Mouse (Mus musculus) hindbrain, postnatal 0 days (tissue): ENCODE results near the gene Slc46a1. TPM values are rescaled to one million over a fixed set of nuclear protein-coding genes. Genes with fewer than 3 reads are reported as not detected.

Source experiments
- ATAC-seq: fragments of 200-750 bp; cut with Nextera tagmentation; 2 replicates; pipeline ENCODE4 v1.8.0; 2017; ENCODE audit warnings: mild to moderate bottlenecking, moderate TSS enrichment, moderate library complexity
- DNase-seq: peaks from one replicate; pipeline ENCODE4 v3.0.0-alpha.2; 2015; ENCODE audit warnings: low spot score
- H3K27ac ChIP-seq: fragments of 300-500 bp; sonication (generic); 2 replicates; pipeline ENCODE4 v1.5.1; 2014; ENCODE audit warnings: mild to moderate bottlenecking
- H3K27me3 ChIP-seq: fragments of 300-500 bp; sonication (generic); 2 replicates; pipeline ENCODE4 v1.6.1; 2014; ENCODE audit warnings: low read length, mixed read lengths; ENCODE audit not compliant: insufficient read depth
- H3K36me3 ChIP-seq: fragments of 300-500 bp; sonication (generic); 2 replicates; pipeline ENCODE4 v1.6.1; 2014; ENCODE audit warnings: low read length, mixed read lengths; ENCODE audit not compliant: insufficient read depth
- H3K4me1 ChIP-seq: fragments of 300-500 bp; sonication (generic); 2 replicates; pipeline ENCODE4 v1.6.1; 2014; ENCODE audit warnings: antibody characterized with exemption, low read length, mixed read lengths; ENCODE audit not compliant: insufficient read depth
- H3K4me2 ChIP-seq: fragments of 300-500 bp; sonication (generic); 2 replicates; pipeline ENCODE4 v1.6.1; 2014; ENCODE audit warnings: low read depth, mild to moderate bottlenecking, low read length, moderate library complexity, mixed read lengths
- H3K4me3 ChIP-seq: fragments of 300-500 bp; sonication (generic); 2 replicates; pipeline ENCODE4 v1.5.1; 2014; ENCODE audit warnings: low read length
- H3K9ac ChIP-seq: fragments of 300-500 bp; sonication (generic); replicated peaks from 2 replicates; pipeline ENCODE4 v1.6.1; 2014; ENCODE audit warnings: mild to moderate bottlenecking, low read length, moderate library complexity, mixed read lengths
- H3K9me3 ChIP-seq: fragments of 300-500 bp; sonication (generic); 2 replicates; pipeline ENCODE4 v1.6.1; 2016; ENCODE audit warnings: low read length, mixed read lengths
- CTCF ChIP-seq: IDR thresholded peaks from 2 replicates; pipeline ENCODE4 v1.5.1; 2016; ENCODE audit warnings: antibody characterized with exemption, control low read depth, low read depth
- WGBS: fragments of 180-500 bp; shearing (Covaris S2); extraction: QIAGEN DNeasy Blood & Tissue Kit; methylation state at CpG from one replicate; pipeline ENCODE4 v1.1.7; 2014; 5-methylcytosine and 5-hydroxymethylcytosine counted together
- polyA plus RNA-seq: library from polyadenylated mRNA; unstranded; fragments of >200 nt; fragmentation: Nextera tagmentation; extraction: Ambion mirVana; gene quantifications from 2 replicates; pipeline ENCODE4 v1.2.1, GENCODE M21; 2015
- total RNA-seq: library from RNA; depleted of rRNA; stranded (reverse); fragments of >200 nt; gene quantifications from 2 replicates; pipeline ENCODE4 v1.2.3, GENCODE M21; 2014

Gene Slc46a1
- total and polyA plus RNA-seq, 2 experiments from 2014 or later, result 20.6 to 21.7 TPM

DNA sequence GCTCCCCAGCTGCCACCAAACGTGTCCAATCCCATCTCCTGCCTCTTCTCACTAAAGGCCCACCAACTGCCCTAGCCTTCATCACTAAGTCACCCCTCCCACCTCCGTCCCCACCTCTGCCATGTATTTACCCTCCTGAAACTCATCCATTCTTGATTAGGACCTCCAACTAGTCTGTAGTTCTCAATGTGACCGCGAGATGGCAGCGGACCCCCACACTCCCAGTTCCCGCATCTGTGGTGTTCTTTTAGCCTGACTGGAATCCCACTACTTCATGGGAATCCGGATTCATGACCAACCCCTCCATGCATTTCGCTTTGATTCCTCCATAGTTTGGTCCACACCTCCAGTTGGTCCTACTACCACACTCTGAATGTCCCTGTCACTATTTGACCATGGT is 22.7 kb downstream of the Slc46a1 start:
- peaks cover 12% of the 10 kb centered on the region for H3K36me3 ChIP-seq
- no peak overlapping the region for H3K27ac ChIP-seq
- H3K4me1 ChIP-seq, result no peaks in the 10 kb centered on the region
- H3K9me3 ChIP-seq, result no peaks in the 10 kb centered on the region
- peak; percentile 85 for DNase-seq
- H3K4me3 ChIP-seq, result no peak overlapping the region
- no peak overlapping the region for H3K4me2 ChIP-seq
- WGBS, result 6% methylated on average over 8 of the region's 8 CpGs
- H3K9ac ChIP-seq, result no peak overlapping the region
- peak; percentile 28; the same call in 1 of the 2 replicates for ATAC-seq
- no peaks in the 10 kb centered on the region for H3K27me3 ChIP-seq
- peak; percentile 94 for TF ChIP-seq CTCF

- Histone ChIP-seq H3K9ac (peak overlapping the region; percentile 44), H3K36me3 (peaks cover 9% of the 10 kb centered on the region), H3K4me1 (peaks cover 1% of the 10 kb centered on the region; the same call in 1 of the 2 replicates), H3K27me3 (no peaks in the 10 kb centered on the region), H3K4me3 (peak overlapping the region; percentile 30), H3K4me2 (peak overlapping the region; percentile 56), H3K27ac (peak overlapping the region; percentile 41; the same call in 1 of the 2 replicates), H3K9me3 (no peaks in the 10 kb centered on the region)
- WGBS, result 8% methylated on average over 45 of the region's 48 CpGs
- DNase-seq (peak; percentile 86), ATAC-seq (peak; percentile 84)
- TF ChIP-seq CTCF, result peak; percentile 61
Observed at GRCm38 (mm10) chr11:78490781-78491241, 25.3 kb downstream of the Slc46a1 start.

GRCm38 (mm10) chr11:78495904-78496303 is 30.4 kb downstream of the Slc46a1 start:
- H3K4me1 ChIP-seq, result peaks cover 4% of the 10 kb centered on the region; the same call in 1 of the 2 replicates
- no peaks in the 10 kb centered on the region for H3K9me3 ChIP-seq
- TF ChIP-seq CTCF, result no peak
- H3K27me3 ChIP-seq, result no peaks in the 10 kb centered on the region
- WGBS, result 5% methylated on average over 6 of the region's 6 CpGs
- DNase-seq (peak; percentile 44), ATAC-seq (no peak)
- peak overlapping the region; percentile 3; the same call in 1 of the 2 replicates for H3K9ac ChIP-seq
- no peaks in the 10 kb centered on the region for H3K36me3 ChIP-seq
- H3K4me3 ChIP-seq, result peak overlapping the region; percentile 70
- H3K4me2 ChIP-seq, result peak overlapping the region; percentile 79
- H3K27ac ChIP-seq, result no peak overlapping the region

- ATAC-seq (peak; percentile 77), DNase-seq (peak; percentile 79)
- Histone ChIP-seq H3K27me3 (no peaks in the 10 kb centered on the region), H3K4me1 (peaks cover 4% of the 10 kb centered on the region; the same call in 1 of the 2 replicates), H3K9ac (peak overlapping the region; percentile 76), H3K4me3 (peak overlapping the region; percentile 70), H3K4me2 (peak overlapping the region; percentile 79), H3K9me3 (no peaks in the 10 kb centered on the region), H3K36me3 (no peaks in the 10 kb centered on the region), H3K27ac (peak overlapping the region; percentile 94)
- under 1% methylated on average over 43 of the region's 44 CpGs for WGBS
- no peak for TF ChIP-seq CTCF
Observed at GRCm38 (mm10) chr11:78497071-78497541, 31.6 kb downstream of the Slc46a1 start.

GRCm38 (mm10) chr11:78497544-78498522 is 32.3 kb downstream of the Slc46a1 start, which contains the start of gene Sarm1:
TSS of gene Sarm1 (minus strand) at chr11:78497754.
- WGBS, result 2% methylated on average over 36 of the region's 36 CpGs
- H3K9ac ChIP-seq, result peak within 1 kb of the TSS; percentile 76
- H3K4me1 ChIP-seq, result peaks cover 4% of the 10 kb centered on the region; the same call in 1 of the 2 replicates
- H3K27ac ChIP-seq, result peak within 1 kb of the TSS; percentile 94
- no peaks in the 10 kb centered on the region for H3K9me3 ChIP-seq
- peak within 1 kb of the TSS; percentile 70 for H3K4me3 ChIP-seq
- TF ChIP-seq CTCF, result no peak
- no peaks in the 10 kb centered on the region for H3K27me3 ChIP-seq
- ATAC-seq (peak; percentile 97), DNase-seq (peak; percentile 99)
- no peaks in the 10 kb centered on the region for H3K36me3 ChIP-seq
- H3K4me2 ChIP-seq, result peak within 1 kb of the TSS; percentile 79

DNA sequence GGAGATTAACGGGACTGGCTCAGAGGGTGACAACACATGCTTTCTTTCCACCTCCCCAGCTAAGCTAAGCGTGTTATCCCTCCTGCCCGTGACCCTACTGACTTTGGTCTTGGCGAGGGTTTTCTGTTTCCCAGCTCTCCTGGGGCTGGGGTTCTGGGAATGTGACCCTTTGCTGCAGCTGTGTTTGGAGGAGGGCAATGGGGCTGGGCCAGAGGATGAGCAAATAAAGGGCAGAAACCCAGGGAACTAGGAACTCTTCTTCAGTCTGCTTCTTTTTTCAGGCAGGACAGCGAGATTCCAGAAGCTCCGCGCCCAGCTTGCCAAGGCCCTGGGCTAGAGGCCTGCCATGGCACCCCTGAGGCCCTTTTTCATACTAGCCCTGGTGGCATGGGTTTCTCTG is 33.5 kb downstream of the Slc46a1 start, which contains the start of gene Vtn:
Vtn (plus strand) TSS at position 88 of the 400 bp plus-strand sequence.
- Histone ChIP-seq H3K4me2 (peak within 1 kb of the TSS; percentile 79), H3K27ac (peak within 1 kb of the TSS; percentile 94), H3K4me3 (peak within 1 kb of the TSS; percentile 70), H3K9me3 (no peaks in the 10 kb centered on the region), H3K27me3 (no peaks in the 10 kb centered on the region), H3K9ac (peak within 1 kb of the TSS; percentile 76), H3K4me1 (peaks cover 4% of the 10 kb centered on the region; the same call in 1 of the 2 replicates), H3K36me3 (no peaks in the 10 kb centered on the region)
- DNase-seq (no peak), ATAC-seq (no peak)
- 61% methylated on average over 7 of the region's 7 CpGs for WGBS
- TF ChIP-seq CTCF, result no peak
